Mouse (Mus musculus) liver (tissue): ENCODE measurements around the gene Specc1.

ENCODE experiments used
- DNase-seq: peaks from one replicate; pipeline ENCODE4 v3.0.0-alpha.2; 2020; ENCODE audit warnings: mixed read lengths

Gene Specc1

DNA sequence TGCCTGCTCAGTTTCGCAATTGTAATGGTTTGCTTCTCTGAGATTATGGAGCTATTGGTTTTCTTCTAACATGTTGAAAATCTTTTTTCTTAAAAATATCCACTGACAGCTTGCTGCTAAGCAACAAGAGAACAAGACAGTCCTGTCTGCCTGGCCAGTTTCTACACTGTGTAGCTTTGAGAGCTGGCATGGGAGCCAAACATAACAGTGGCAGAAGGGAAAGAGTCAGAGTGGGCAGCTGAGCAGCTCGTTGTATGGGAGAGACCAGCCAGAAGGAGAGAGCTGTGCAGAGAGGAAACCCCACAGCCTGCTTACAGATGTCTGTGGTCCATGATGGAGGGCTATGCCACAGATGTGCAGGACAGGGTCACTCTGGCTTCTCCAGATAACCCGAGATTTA is 235.5 kb downstream of the Specc1 start:
- no peak for DNase-seq

DNA sequence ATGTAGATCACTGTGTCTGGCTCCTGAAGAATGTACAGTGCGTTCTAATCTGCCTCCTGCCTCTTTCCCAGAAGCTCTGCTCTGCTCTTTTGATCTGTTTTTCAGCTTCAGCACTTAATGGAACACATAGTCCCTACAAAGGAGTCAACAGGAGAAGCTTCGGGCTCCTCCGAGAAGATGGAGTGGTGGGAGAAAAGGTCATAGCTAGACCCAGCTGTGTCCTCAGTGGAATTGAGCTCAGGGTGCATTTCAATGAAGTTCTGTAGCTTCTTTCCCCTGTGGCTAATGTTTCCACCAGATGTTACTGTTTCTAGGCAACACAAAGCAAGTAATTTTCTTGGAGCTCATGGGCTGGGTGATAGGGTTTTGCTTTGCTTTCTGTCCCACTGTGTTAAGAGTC is 236.6 kb downstream of the Specc1 start:
- DNase-seq, result no peak

DNA sequence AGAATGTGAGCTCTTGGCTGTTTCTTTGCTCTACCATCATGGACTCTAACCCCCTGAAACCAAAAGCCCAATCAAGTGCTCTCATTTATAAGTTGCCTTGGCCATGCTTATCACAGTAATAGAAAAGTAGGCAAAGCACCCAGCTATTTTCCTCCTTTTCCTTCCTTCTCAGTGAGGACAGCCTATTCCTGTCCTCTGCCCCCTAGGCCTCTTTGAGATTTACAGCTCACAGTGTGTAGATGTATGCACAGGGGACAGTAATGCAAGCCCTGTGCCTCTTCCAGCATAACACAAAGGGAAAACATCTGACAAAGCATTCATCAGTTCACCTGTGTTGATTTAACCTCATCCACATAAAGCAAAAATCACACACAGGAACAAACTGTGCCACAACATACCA is 237.7 kb downstream of the Specc1 start:
- no peak for DNase-seq

DNA sequence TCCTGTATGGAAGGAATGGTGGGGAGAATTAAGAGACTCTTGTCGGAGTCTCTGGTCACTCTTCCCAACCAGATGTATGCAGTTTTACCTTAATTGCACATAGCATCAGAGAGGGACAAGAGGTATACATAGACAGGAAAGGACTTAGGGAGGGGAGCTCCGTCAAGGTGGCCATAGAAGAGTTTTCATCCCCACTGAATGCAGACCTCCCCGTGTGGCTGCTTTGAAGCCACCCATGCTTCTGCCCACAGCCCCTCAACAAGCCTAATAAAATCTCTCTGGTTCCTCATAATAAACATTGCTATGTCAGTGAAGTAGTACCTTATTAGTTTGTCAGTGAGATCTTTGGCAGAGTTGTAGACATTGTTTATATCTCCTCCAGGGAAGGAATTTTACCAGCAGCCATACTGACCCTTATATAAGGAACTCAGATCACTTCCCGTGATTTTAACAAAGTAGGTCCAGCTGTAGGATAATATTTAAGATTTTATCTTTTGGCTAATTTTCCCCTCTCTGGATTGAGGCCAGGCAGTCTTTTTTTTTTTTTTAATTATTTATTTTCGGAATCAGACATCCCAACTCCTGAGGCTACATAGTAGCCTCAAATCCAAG is 244.4 kb downstream of the Specc1 start:
- DNase-seq, result no peak

DNA sequence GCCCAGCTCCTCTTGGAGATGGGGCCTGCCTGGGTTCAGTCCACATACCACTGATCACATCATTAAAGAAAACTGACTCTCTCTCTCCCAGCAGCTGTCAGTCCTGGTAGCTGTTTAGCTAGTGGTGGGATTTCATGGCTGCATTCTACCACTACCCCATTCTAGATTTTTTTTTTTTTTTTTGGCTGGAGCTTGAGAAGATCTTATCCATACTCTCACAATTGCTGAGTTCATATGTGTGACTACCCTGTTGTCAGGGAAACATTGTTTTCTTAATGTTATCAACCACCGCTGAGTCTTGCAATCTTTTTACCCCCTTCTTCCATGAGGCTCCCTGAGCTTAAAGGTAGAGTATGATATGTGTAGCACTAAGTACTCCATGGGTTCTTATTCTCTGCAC is 246.1 kb downstream of the Specc1 start:
- DNase-seq, result no peak

DNA sequence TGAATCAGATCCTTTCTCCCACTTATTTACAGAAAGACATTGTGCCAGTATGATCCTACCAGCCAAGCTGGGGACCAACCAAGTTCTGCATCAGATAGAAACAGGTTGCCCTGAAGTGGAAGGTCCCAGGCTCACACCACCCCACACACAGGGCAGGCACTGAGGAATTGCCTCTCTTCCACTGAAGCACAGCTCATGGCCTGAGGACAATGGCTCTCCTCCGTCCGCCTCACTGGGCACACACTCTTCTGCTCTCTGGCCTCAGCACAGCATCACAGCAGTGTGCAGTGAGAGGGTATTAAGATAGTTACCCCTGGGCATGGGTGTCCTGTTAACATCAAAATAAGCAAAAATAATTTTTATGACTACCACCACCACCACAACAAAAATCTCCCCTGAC is 252.5 kb downstream of the Specc1 start:
- DNase-seq, result no peak

DNA sequence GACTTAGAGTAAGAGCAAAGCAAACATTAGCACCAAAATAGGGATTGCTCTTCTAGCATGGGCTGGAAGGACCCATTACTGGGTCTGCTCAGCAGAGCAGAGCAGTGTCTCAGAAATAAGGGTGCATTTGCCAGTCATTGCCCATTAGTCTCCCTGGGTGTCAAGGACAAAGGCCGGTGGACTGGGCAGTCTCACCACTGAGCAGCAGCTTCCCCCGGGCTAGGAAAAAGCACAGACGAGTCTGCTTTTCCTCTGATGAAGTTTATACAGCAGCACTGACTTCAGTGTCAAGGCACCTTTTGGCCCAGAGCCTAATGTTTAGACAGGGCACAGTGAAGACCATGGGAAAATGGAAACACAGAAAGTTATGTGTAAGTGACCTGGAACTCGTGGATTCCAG is 253.3 kb downstream of the Specc1 start:
- no peak for DNase-seq

DNA sequence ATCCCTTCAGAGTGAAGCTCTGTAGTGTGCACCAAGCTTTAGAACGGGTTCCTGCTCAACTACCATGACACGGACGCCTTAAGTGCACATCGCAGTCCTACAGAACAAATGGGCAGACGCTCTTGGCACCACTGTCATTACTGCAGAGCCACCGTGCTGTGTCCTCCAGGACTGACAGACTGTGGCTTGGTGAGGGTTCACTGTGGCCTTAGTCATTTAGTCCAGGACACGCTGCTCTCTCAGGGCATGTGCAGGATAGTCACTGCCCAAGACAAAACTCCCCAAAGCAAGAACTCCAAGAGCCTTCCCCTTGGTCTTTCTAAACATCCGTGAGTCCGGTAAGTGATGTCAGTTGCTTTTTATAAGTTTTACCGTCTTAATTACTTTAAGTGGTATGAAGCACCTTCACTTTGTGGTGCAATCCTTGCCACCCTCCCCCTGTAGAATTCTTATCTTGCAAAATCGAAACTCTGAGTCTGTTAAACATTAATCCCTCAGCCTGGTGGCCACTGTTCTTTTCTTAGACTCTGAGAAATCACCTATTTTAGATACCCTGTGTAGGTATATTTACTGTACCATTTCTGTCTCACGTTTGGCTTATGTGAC is 256.9 kb downstream of the Specc1 start:
- DNase-seq, result no peak

DNA sequence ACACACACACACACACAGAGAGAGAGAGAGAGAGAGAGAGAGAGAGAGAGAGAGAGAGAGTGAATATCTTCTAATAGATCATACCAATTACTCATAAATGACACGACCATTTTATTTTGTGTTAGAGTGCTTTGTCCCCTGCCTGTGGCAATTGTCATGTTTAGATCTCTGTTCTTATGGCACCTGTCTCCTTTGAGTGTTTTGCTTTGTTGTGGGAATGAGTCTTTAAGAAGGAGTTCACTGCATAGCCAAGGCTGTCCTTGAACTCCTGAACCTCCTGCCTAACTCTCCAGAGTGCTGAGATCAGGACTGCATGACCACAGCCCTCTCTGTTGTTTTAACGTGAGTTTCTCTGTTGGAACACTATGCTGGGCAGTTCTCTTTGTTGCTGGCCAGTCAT is 258.5 kb downstream of the Specc1 start:
- DNase-seq, result no peak

DNA sequence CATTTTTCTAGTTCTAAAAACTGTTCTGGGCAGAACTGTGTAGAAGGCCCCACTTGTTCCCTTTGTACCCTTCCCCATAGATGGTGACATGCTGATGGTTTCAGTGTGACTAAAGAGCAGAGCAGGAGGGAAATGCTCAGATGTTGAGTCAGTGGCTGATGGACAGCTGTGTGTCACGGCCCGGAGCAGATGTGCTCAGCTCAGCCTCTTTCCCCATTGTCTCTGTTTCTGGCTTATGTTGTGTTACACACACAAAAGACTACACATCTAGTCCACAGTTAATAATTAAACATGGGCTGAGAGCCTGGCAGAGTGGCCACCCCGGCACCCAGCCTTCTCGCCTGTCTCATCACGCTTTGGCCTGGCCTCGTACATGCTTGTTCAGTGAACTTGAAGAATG is 261.2 kb downstream of the Specc1 start:
- no peak for DNase-seq

DNA sequence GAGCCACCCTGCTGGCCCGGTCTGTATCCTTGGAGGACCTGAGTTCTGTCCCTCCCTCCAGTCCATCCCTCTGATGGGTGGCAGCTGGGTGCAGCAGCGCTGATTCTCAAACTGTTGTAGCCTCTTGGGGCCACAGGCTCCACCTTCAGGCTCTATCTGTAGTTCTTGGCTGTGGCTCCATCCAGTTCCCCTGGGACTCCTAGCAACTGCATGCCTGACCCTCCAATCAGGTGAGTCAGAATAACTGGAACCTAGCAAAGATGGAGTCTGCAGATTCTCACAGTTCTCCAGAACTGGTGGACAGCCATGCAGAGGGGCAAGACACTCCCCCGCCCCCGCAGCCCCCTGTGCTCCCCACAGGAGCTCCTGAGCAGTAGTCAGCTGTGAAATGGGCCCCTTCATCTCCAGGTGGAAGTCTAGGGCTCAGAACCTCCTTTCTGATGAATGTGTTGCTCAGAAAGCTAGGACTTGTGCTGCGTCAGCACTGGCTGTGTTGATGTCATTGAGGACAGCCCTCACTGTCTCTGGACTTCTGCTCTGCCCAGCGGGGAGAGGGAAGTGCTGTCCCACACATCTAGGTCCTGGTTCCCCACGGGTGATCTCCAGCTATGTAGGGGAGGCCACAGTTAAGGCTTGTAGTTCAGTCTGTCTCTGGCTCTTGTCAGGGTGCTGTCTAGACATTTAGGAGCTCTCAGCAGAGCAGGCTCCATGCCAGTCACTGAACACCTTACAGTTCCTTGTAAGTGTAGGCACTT is 264.4 kb downstream of the Specc1 start:
- DNase-seq, result no peak

DNA sequence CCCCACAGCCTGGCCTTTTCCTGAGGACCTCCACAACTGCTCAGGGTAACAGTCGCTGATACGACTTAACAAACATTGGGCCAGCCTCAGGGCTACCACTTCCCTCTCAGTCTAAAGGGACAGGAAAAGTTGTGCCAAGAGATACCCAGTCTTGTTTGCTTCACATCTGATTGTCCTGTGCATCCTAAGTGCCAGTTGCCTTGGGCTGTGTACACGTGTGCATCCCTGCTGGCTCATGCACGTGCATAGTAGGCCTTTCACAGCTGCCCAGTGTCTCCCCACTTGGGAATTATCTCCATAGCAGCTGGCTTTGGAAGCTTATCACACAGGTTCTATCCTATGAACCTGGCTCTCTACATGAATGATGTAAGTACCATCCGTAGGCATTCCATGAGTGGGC is 266.9 kb downstream of the Specc1 start:
- DNase-seq, result no peak

DNA sequence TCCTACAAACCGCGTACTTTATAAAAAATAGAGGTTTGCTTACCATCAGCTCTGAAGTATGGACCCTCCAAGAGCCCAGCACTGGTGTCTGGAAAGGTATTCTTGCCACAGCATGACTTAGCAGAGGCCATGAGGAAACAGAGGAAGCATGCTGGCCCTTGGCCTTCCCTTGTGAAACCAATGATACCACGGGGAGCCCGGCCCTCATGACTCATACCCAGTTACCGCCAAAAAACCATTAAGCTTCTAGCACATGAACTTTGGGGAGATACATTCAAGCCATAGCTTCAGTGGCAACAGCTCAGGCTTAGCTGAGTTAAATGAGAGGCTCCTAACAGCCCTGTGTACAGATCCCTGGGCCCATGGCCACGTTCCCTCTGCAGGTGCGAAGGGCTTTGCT is 267.4 kb downstream of the Specc1 start:
- DNase-seq, result no peak

DNA sequence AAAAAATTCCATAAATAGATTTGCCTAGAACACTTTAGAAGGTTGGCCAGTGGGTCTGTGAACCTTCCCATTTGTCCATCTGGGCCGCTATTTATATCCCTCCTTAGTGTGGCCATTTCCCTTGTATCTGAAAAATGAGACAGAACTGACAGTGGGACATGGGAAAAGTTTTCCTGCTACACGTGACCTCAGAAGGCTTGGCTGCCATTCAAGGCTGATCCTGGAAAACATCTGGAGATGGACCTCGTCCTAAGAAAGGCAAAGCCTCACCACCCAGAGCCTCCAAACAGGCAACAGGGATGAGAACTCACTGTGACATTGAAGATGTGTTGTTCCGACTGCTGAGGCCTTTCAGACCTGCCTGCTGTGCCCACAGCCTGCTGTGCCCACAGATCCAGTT is 268.2 kb downstream of the Specc1 start:
- no peak for DNase-seq

DNA sequence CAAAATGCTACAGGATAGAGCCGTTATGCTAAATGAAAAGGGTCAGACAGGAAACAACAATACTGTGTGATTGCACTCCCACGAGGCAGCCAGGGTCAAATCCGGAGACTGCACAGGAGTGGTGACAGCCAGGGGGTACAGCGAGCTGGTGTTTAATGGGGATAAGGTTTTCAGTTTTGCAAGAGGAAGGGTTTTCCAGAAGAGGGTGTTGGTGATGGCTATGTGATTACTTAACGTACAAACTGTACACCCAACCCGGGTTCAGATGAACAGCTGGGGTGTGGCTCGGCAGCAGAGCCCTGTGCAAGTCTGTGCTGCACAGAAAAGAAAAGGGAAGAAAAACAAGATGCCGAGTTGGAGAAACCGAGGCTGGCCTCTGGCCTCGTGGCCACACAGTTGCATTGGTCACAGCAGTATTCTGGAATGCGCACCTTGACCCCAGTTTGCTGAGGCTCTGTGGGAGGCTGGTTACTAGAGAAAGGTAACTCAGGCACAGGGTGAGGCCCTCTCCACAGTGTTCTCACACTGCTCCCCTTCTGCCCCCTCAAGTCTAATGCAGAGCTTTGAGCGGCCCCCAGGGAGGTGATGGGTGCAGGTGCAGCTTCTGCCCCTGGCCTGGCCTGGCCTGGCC is 284.2 kb downstream of the Specc1 start:
- DNase-seq, result no peak

DNA sequence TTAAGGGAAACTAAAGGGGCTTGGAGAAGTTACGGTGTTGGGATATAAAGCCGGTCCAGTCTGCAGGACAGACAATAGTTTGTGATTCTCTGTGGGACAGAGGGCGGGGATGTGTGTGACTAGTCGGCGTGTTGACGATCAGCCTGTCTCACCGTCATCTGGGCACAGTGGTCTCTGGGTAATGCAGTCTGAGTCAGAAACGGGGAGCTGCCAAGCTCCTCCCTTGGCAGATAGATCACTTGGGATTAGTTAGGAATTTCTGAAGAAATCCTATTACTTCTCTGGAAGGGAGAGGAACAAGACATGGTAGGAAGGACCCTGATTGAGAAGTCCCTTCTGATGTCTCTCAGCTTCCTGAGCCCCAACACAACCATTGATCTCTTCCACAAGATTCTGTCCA is 287.3 kb downstream of the Specc1 start:
- DNase-seq, result no peak

DNA sequence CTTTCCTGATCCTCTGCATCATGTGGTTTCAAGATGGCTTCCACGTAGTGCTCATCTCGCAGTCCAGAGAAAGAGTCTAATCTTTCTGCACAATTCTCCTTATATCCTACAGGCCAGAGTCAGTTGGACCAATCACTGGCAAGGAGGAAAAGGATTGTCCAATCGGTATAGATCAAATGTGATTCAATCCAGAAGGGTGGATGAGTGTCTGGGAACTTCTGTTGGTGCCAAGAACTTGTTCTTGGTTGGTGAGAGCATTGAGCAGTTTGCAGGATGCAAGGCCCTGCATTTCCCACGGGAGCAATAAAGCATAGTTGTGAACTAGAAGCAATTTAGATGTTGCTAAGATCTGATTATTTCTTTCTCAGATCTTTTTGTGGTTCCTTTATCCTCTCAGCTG is 287.9 kb downstream of the Specc1 start:
- DNase-seq, result no peak

DNA sequence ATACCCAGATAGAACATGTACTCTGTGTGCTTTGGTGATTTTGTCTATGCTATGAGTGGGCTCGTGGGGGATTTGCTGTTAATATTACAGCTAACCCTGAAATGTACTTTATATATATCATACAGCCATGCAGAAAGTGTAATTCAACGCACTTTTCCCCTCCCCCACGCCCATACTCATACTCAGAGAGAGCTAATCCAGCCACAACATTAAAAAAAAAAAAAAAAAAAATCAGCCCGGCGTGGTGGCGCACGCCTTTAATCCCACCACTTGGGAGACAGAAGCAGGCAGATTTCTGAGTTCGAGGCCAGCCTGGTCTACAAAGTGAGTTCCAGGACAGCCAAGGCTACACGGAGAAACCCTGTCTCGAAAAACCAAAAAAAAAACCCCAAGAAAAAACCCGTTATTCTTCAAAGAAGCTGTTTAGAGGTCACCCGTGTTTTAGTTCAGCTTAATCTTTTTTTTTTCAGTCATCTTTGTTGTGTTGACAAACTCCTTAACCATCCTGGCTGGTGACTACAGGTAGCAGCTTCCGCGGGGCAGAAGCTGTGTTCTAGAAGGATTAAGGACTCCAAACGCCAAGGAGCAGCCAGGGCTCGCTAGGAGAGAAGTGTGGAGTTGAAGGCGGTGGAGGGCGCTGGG is 291.3 kb downstream of the Specc1 start:
- no peak for DNase-seq

DNA sequence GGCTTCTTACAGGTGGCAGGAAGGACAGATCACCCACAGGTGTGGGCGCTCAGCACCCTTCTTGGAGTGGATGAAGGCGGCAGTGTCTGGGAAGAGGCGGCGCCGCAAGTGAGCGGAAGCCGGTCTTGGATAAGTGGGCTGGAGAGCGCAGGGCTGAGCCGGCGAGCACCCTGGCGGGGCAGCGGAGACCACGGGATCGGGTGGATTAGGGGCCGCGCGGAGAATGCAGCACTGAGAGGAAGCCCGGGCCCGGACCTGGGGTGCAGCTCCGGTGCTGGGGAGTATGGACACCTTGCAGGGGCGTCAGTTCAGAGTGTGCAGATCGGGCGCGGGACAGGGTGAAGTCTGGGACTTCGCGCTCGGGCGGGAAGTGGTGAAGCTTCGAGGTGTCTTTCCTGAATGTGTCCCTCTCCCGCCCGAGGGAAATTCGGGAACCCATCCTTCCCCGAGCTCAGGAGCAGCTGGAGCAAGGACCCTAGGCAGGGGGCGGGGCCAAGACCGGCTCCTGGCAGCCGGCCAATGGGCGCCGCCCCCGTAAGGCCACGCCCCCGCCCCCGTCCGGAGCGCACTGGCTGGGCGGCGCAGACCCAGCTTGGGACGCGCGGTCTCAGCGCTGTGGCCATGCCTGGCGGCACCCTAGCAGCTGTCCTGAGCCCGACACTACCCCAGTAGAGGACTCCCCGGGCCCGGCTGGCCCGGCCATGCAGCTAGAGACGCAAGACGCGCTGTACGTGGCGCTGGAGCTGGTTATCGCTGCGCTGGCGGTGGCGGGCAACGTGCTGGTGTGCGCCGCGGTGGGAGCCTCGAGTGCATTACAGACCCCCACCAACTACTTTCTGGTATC is 292.1 kb downstream of the Specc1 start, which contains the start of gene Adora2b:
Gene Adora2b (plus strand): TSS at position 584 of the 844 bp plus-strand sequence.
- DNase-seq, result peak; percentile 82

DNA sequence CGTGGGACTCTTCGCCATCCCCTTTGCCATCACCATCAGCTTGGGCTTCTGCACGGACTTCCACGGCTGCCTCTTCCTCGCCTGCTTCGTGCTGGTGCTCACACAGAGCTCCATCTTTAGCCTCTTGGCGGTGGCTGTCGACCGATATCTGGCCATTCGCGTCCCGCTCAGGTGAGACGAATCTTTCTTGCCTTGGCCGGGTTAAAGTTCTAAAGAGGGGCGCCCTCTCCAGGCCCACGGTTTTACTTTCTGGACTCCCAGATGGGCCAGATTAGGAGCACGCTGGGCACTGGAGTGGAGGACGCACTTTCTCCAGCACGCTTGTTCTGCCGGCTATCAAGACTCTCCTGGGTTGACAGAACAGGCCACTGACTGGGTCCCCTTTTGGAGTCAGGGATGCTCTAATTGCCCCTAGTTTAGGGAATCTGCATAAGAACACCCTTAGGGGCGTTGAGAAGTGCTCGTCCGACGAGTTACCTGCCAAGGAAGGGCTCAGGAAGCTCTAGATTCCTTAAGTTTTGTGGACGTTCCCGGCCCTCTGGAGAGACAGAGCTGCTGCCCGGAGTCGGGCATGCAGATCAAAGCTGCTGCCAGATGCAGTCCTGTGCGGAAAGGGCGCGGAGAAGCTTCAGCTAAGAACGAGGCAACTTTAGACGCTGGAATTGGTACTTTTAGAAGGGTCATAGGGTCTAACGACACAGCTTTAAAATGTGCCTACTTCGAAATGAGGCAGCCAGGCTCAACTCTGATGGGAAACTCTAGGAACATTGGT is 292.9 kb downstream of the Specc1 start:
- peak; percentile 29 for DNase-seq

DNA sequence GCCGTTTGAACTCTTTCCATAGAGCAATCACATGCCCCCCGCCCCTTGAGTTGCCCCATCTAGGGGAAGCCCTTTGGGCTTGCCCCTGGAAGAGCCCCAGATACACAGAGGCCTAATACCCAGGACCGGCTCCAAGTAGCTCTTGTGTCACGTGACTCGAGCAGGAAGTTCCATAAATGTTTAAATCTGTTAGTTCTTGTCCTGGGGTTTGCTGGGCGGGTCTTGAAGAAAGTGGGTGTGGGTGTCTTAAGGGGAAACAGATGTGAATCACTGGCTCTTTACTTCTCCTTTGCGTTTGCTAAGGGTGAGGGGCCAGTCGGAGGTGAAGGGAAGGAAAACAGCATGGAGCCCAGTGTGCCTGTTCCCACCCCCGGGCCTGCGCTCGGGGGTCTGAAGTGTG is 294.5 kb downstream of the Specc1 start:
- peak; percentile 33 for DNase-seq

DNA sequence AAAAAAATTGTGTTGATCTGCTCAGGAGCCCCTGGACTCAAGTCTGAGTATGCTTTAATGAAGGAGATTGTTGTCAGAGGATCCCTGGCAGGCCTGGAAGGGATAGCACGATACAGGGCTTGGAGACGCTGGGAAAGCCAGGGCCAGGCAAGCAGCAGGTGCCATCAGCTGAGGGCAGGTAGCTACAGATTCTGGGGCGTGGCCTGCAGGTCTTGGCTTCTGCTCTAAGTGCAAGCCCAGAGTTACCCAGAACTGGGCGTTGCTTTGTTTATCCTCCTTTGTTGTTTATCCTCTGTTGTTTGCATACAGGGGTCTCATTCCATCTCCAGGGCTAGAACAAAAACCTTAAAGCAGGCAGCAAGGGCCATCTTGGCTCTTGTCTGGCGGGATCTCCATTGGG is 296.8 kb downstream of the Specc1 start:
- no peak for DNase-seq
